Mouse (Mus musculus): ENCODE results near the gene Golm1. TPM values are rescaled to one million over a fixed set of nuclear protein-coding genes. Genes with fewer than 3 reads are reported as not detected.

Golm1 gene
- polyA plus RNA-seq, 1 experiment, result 5.6 TPM

DNA sequence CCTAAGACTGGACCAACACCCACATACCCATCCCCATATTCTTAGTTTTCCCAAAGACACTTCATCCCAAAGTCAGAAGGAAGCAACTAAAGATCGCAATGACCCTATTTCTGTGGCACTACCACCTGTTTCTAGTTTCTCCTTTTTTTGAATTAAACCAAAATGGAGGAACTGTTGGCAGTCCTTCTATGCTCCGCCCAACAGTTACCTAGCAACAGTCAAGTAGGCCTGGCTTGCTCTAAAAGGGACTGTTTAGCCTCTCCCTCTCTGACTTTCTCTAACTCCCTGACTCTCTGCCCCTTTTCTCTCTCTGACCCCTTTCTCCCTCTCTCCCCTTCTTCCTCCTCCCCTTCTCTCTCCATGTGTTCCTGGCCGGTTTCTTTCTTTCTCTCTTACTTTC, 9.6 kb upstream of the Golm1 start:
- no peak overlapping the region for H3K4me3 ChIP-seq (ENCODE audit: insufficient read depth, poor library complexity, severe bottlenecking)
- H3K79me2 ChIP-seq (ENCODE audit: control insufficient read depth, insufficient read depth), result no peaks in the 10 kb centered on the region
- H3K79me3 ChIP-seq (ENCODE audit: low read depth), result no peaks in the 10 kb centered on the region
- H3ac ChIP-seq (ENCODE audit: control insufficient read depth, insufficient read length, low read depth), result no peak overlapping the region
- H3K36me3 ChIP-seq (ENCODE audit: control insufficient read depth, insufficient read depth), result no peaks in the 10 kb centered on the region
- TF ChIP-seq CTCF (IDR thresholded peaks at IDR 0.05; ENCODE audit: control insufficient read depth, insufficient read depth, insufficient read length), result no peak
- no peak for TF ChIP-seq MAX (IDR thresholded peaks at IDR 0.05)
- no peak for TF ChIP-seq MYOG (IDR thresholded peaks at IDR 0.05; ENCODE audit: control insufficient read depth, extremely low read depth, insufficient read length)
- no peak for TF ChIP-seq USF1 (IDR thresholded peaks at IDR 0.05; ENCODE audit: low read depth)
- no peak for TF ChIP-seq FOSL1 (IDR thresholded peaks at IDR 0.05; ENCODE audit: insufficient read depth, low read length, poor library complexity, severe bottlenecking)
- TF ChIP-seq CEBPB (IDR thresholded peaks at IDR 0.05; ENCODE audit: low read depth), result no peak
- no peak for TF ChIP-seq MYOD1 (IDR thresholded peaks at IDR 0.05; ENCODE audit: control insufficient read depth, insufficient read length, low read depth)
- peaks cover 13% of the 10 kb centered on the region for H3K27me3 ChIP-seq (ENCODE audit: control insufficient read depth, insufficient read depth, insufficient read length)

DNA sequence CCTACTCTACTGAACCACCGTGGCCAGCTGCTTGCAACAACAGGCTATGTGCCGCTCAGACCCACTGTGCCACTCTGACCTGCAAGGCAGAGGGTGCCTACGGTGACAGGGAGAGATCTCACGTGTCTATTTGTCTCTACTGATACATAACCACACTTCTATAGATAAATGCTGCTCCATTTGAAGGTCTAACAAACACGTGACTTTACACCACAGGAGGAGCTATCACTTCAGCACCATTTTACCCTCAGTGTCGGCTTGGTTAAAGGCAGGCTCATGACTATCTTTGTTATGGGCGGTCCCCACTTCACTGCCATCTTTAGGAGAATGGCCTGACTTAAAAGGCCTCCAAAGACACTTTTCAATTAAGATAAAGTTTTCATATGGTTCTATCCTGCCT, 7.0 kb upstream of the Golm1 start:
- Histone ChIP-seq H3K79me2 (ENCODE audit: control insufficient read depth, insufficient read depth) (no peaks in the 10 kb centered on the region), H3K79me3 (ENCODE audit: low read depth) (no peaks in the 10 kb centered on the region), H3K27me3 (ENCODE audit: control insufficient read depth, insufficient read depth, insufficient read length) (peaks cover 5% of the 10 kb centered on the region), H3K4me3 (ENCODE audit: insufficient read depth, poor library complexity, severe bottlenecking) (no peak overlapping the region), H3K36me3 (ENCODE audit: control insufficient read depth, insufficient read depth) (no peaks in the 10 kb centered on the region), H3ac (ENCODE audit: control insufficient read depth, insufficient read length, low read depth) (no peak overlapping the region)
- TF ChIP-seq MAX (IDR thresholded peaks at IDR 0.05), result no peak
- peak; percentile 24 for TF ChIP-seq USF1 (IDR thresholded peaks at IDR 0.05; ENCODE audit: low read depth)
- TF ChIP-seq MYOD1 (IDR thresholded peaks at IDR 0.05; ENCODE audit: control insufficient read depth, insufficient read length, low read depth), result no peak
- TF ChIP-seq CEBPB (IDR thresholded peaks at IDR 0.05; ENCODE audit: low read depth), result no peak

GRCm38 (mm10) chr13:59679908-59680307, 4.3 kb upstream of the Golm1 start:
- TF ChIP-seq MYOG (IDR thresholded peaks at IDR 0.05; ENCODE audit: control insufficient read depth, extremely low read depth, insufficient read length), result no peak
- TF ChIP-seq USF1 (IDR thresholded peaks at IDR 0.05; ENCODE audit: low read depth), result no peak
- TF ChIP-seq MYOD1 (IDR thresholded peaks at IDR 0.05; ENCODE audit: control insufficient read depth, insufficient read length, low read depth), result no peak
- no peak for TF ChIP-seq CTCF (IDR thresholded peaks at IDR 0.05; ENCODE audit: control insufficient read depth, insufficient read depth, insufficient read length)
- TF ChIP-seq CEBPB (IDR thresholded peaks at IDR 0.05; ENCODE audit: low read depth), result no peak
- no peak for TF ChIP-seq MAX (IDR thresholded peaks at IDR 0.05)
- no peak for TF ChIP-seq FOSL1 (IDR thresholded peaks at IDR 0.05; ENCODE audit: insufficient read depth, low read length, poor library complexity, severe bottlenecking)
- no peak overlapping the region for H3K4me3 ChIP-seq (ENCODE audit: insufficient read depth, poor library complexity, severe bottlenecking)

GRCm38 (mm10) chr13:59679306-59679705, 3.7 kb upstream of the Golm1 start:
- H3K79me2 ChIP-seq (ENCODE audit: control insufficient read depth, insufficient read depth), result no peaks in the 10 kb centered on the region
- H3K4me3 ChIP-seq (ENCODE audit: insufficient read depth, poor library complexity, severe bottlenecking), result no peak overlapping the region
- no peaks in the 10 kb centered on the region for H3K79me3 ChIP-seq (ENCODE audit: low read depth)
- TF ChIP-seq MAX (IDR thresholded peaks at IDR 0.05) (no peak), MYOD1 (IDR thresholded peaks at IDR 0.05; ENCODE audit: control insufficient read depth, insufficient read length, low read depth) (no peak), MYOG (IDR thresholded peaks at IDR 0.05; ENCODE audit: control insufficient read depth, extremely low read depth, insufficient read length) (no peak), CTCF (IDR thresholded peaks at IDR 0.05; ENCODE audit: control insufficient read depth, insufficient read depth, insufficient read length) (no peak), USF1 (IDR thresholded peaks at IDR 0.05; ENCODE audit: low read depth) (no peak), CEBPB (IDR thresholded peaks at IDR 0.05; ENCODE audit: low read depth) (no peak), FOSL1 (IDR thresholded peaks at IDR 0.05; ENCODE audit: insufficient read depth, low read length, poor library complexity, severe bottlenecking) (no peak)
- H3K27me3 ChIP-seq (ENCODE audit: control insufficient read depth, insufficient read depth, insufficient read length), result peaks cover 5% of the 10 kb centered on the region
- H3K36me3 ChIP-seq (ENCODE audit: control insufficient read depth, insufficient read depth), result no peaks in the 10 kb centered on the region
- H3ac ChIP-seq (ENCODE audit: control insufficient read depth, insufficient read length, low read depth), result no peak overlapping the region

More at GRCm38 (mm10) chr13:59679908-59680307, 4.3 kb upstream of the Golm1 start:
- Histone ChIP-seq H3K79me2 (ENCODE audit: control insufficient read depth, insufficient read depth) (no peaks in the 10 kb centered on the region), H3K27me3 (ENCODE audit: control insufficient read depth, insufficient read depth, insufficient read length) (peaks cover 5% of the 10 kb centered on the region), H3K36me3 (ENCODE audit: control insufficient read depth, insufficient read depth) (no peaks in the 10 kb centered on the region), H3K79me3 (ENCODE audit: low read depth) (no peaks in the 10 kb centered on the region), H3ac (ENCODE audit: control insufficient read depth, insufficient read length, low read depth) (no peak overlapping the region)

DNA sequence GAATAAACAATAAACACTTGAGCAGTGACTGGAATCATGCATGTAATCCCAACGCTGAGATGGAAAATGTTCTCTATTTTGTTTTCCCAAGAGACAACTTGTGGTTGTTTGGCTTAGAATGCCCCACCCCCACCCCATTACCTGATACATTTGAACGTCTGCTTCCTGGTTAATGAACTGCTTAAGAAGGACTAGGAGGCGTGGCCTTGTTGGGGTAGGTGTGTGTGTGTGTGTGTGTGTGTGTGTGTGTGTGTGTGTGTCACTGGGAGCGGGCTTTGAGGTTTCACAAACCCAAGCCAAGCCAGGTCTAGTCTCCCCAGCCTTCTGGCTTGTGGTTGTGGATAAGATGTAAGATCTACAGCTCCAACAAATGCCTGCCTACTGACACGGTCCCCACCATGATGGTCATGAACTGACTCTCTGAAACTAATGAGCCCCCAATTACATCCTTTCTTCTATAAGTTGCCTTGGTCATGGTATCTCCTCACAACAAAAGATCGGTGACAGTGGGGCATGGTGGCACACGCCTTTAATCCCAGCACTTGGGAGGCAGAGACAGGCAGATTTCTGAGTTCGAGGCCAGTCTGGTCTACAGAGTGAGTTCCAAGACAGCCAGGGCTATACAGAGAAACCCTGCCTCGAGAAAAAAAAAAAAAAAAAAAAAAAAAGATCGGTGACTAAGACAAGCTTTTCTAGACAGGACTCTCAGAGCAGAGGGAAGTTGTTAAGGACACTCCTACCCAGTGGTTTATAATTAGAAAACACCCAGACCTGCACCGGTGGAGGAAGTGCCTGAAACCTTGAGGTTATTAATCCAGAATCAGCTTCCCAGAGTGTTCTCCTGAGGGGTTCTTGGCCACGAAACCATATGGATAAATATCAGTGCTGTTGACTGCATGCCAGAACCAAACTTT, 962 bp upstream of the Golm1 start:
- H3K79me2 ChIP-seq (ENCODE audit: control insufficient read depth, insufficient read depth), result no peaks in the 10 kb centered on the region
- H3K4me3 ChIP-seq (ENCODE audit: insufficient read depth, poor library complexity, severe bottlenecking), result no peak overlapping the region
- H3K36me3 ChIP-seq (ENCODE audit: control insufficient read depth, insufficient read depth), result no peaks in the 10 kb centered on the region
- no peaks in the 10 kb centered on the region for H3K27me3 ChIP-seq (ENCODE audit: control insufficient read depth, insufficient read depth, insufficient read length)
- H3K79me3 ChIP-seq (ENCODE audit: low read depth), result no peaks in the 10 kb centered on the region
- TF ChIP-seq FOSL1 (IDR thresholded peaks at IDR 0.05; ENCODE audit: insufficient read depth, low read length, poor library complexity, severe bottlenecking), result no peak
- TF ChIP-seq CEBPB (IDR thresholded peaks at IDR 0.05; ENCODE audit: low read depth), result no peak
- no peak for TF ChIP-seq MYOG (IDR thresholded peaks at IDR 0.05; ENCODE audit: control insufficient read depth, extremely low read depth, insufficient read length)
- TF ChIP-seq USF1 (IDR thresholded peaks at IDR 0.05; ENCODE audit: low read depth), result no peak
- no peak for TF ChIP-seq CTCF (IDR thresholded peaks at IDR 0.05; ENCODE audit: control insufficient read depth, insufficient read depth, insufficient read length)
- TF ChIP-seq MAX (IDR thresholded peaks at IDR 0.05), result no peak
- no peak for TF ChIP-seq MYOD1 (IDR thresholded peaks at IDR 0.05; ENCODE audit: control insufficient read depth, insufficient read length, low read depth)
- H3ac ChIP-seq (ENCODE audit: control insufficient read depth, insufficient read length, low read depth), result no peak overlapping the region
